Mouse (Mus musculus) stomach, postnatal 0 days (tissue): ENCODE data around the gene Fignl2. TPM values are rescaled to one million over a fixed set of nuclear protein-coding genes. Genes with fewer than 3 reads are reported as not detected.

Source experiments
- ATAC-seq: fragments of 200-750 bp; cut with Nextera tagmentation; 2 replicates; pipeline ENCODE4 v1.8.0; 2017; ENCODE audit not compliant: low FRiP score, low TSS enrichment
- DNase-seq: peaks from one replicate; pipeline ENCODE4 v3.0.0-alpha.2; 2016; ENCODE audit warnings: low spot score
- H3K27ac ChIP-seq: fragments of 300-500 bp; sonication (generic); replicated peaks from 2 replicates; pipeline ENCODE4 v1.5.1; 2014; ENCODE audit warnings: mild to moderate bottlenecking, control low read depth
- H3K27me3 ChIP-seq: fragments of 300-500 bp; sonication (generic); 2 replicates; pipeline ENCODE4 v1.6.1; 2014; ENCODE audit warnings: low read length; ENCODE audit not compliant: control insufficient read depth, insufficient read depth
- H3K36me3 ChIP-seq: fragments of 300-500 bp; sonication (generic); 2 replicates; pipeline ENCODE4 v1.6.1; 2014; ENCODE audit warnings: low read length, mixed read lengths; ENCODE audit not compliant: control insufficient read depth, insufficient read depth
- H3K4me1 ChIP-seq: fragments of 300-500 bp; sonication (generic); replicated peaks from 2 replicates; pipeline ENCODE4 v1.6.1; 2014; ENCODE audit warnings: antibody characterized with exemption; ENCODE audit not compliant: control insufficient read depth, insufficient read depth
- H3K4me2 ChIP-seq: fragments of 300-500 bp; sonication (generic); replicated peaks from 2 replicates; pipeline ENCODE4 v1.6.1; 2014; ENCODE audit warnings: low read depth, mild to moderate bottlenecking, control low read depth, moderate library complexity
- H3K4me3 ChIP-seq: fragments of 300-500 bp; sonication (generic); 2 replicates; pipeline ENCODE4 v1.5.1; 2014; ENCODE audit warnings: low read depth, low read length, control low read depth
- H3K9ac ChIP-seq: fragments of 300-500 bp; sonication (generic); 2 replicates; pipeline ENCODE4 v1.6.1; 2014; ENCODE audit warnings: mild to moderate bottlenecking, low read length, control low read depth, mixed read lengths
- H3K9me3 ChIP-seq: fragments of 300-500 bp; sonication (generic); 2 replicates; pipeline ENCODE4 v1.6.1; 2016; ENCODE audit warnings: low read length; ENCODE audit not compliant: control insufficient read depth
- CTCF ChIP-seq: IDR thresholded peaks from 2 replicates; pipeline ENCODE4 v1.5.1; 2016; ENCODE audit warnings: antibody characterized with exemption, low read depth, mild to moderate bottlenecking, moderate library complexity
- EP300 ChIP-seq: optimal IDR thresholded peaks from 2 replicates; pipeline ENCODE3; 2016; ENCODE audit warnings: antibody characterized with exemption
- WGBS: fragments of 180-500 bp; shearing (Covaris S2); extraction: QIAGEN DNeasy Blood & Tissue Kit; methylation state at CpG from one replicate; pipeline ENCODE4 v1.1.7; 2014; 5-methylcytosine and 5-hydroxymethylcytosine counted together
- polyA plus RNA-seq: library from polyadenylated mRNA; unstranded; fragments of >200 nt; fragmentation: Nextera tagmentation; extraction: Ambion mirVana; gene quantifications from 2 replicates; pipeline ENCODE4 v1.2.1, GENCODE M21; 2015

The Fignl2 gene
- polyA plus RNA-seq, 1 experiment from 2014 or later, result 0.19 TPM

DNA sequence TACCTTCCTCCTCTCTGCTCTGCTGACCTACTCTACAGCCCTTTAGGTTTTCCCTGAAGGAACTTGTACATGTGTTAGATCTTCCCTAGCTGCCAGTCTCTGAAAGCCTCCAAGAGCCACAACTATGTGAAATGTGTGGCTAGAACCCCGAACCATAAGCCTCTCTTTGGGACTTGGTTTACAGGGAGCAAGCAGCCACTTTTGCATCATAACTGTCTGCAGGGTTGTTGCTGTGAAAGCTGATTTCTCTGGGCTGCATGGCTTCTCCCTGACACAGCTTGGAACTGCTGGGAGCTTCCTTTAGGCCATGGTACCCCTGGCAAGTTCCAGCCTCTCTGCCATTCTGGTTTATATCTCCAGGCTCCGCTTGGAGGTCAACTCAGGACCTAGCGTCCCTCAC, 75.9 kb downstream of the Fignl2 start:
- ATAC-seq, result no peak
- 89% methylated on average over 3 of the region's 3 CpGs for WGBS
- no peaks in the 10 kb centered on the region for H3K4me1 ChIP-seq

DNA sequence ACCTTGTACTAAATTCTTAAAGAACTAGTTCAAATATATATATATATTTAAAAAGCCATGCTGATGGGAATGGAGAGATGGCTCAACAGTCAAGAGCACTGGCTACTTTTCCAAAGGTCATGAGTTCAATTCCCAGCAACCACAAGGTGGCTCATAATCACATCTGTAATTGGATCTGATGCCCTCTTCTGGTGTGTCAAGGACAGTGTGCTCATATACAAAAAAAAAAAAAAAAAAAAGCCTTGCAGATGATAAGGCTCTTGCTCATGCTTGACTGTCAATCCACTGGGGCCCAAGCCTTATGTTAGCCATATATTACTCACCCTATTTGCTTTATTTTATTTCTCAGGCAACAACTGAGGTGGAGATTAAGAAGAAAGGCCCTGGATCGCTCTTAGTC, 76.7 kb downstream of the Fignl2 start:
- H3K4me1 ChIP-seq, result no peaks in the 10 kb centered on the region
- TF ChIP-seq CTCF (0 out of 2 replicates have a peak, but pooled peaks have one; percentile 13), EP300 (no peak)
- H3K9ac ChIP-seq, result no peak overlapping the region
- 66% methylated on average over 1 of the region's 1 CpGs for WGBS
- no peaks in the 10 kb centered on the region for H3K36me3 ChIP-seq
- H3K9me3 ChIP-seq, result no peaks in the 10 kb centered on the region
- no peak overlapping the region for H3K4me3 ChIP-seq
- ATAC-seq, result peak; percentile 70
- no peak for DNase-seq
- H3K4me2 ChIP-seq, result no peak overlapping the region
- H3K27me3 ChIP-seq, result no peaks in the 10 kb centered on the region
- no peak overlapping the region for H3K27ac ChIP-seq

More for the DNA sequence above, 75.9 kb downstream of the Fignl2 start:
- Histone ChIP-seq H3K36me3 (no peaks in the 10 kb centered on the region), H3K4me2 (no peak overlapping the region), H3K9me3 (no peaks in the 10 kb centered on the region), H3K4me3 (no peak overlapping the region), H3K9ac (no peak overlapping the region), H3K27me3 (no peaks in the 10 kb centered on the region), H3K27ac (no peak overlapping the region)
- no peak for TF ChIP-seq EP300
- no peak for TF ChIP-seq CTCF
- no peak for DNase-seq

Other genes with a start within 250 kb of the Fignl2 start
- 0.40 and 0.61 TPM in 2 replicates for gene Scn8a, start 208.7 kb downstream of the Fignl2 start, polyA plus RNA-seq
- not detected in 2 replicates for gene Gm47841, start 31.2 kb downstream of the Fignl2 start, polyA plus RNA-seq
- not detected in 2 replicates for gene Ankrd33, start 37.2 kb upstream of the Fignl2 start, polyA plus RNA-seq
- 13.5 and 15.2 TPM in 2 replicates for gene Acvrl1, start 50.0 kb upstream of the Fignl2 start, polyA plus RNA-seq
- gene Acvr1b, start 95.5 kb upstream of the Fignl2 start, polyA plus RNA-seq, result 6.9 and 8.1 TPM in 2 replicates
- 2.0 TPM in 2 replicates for gene Grasp, start 145.6 kb upstream of the Fignl2 start, polyA plus RNA-seq
- gene Nr4a1, start 175.7 kb upstream of the Fignl2 start, polyA plus RNA-seq, result 9.4 and 17.1 TPM in 2 replicates
- 49.3 and 50.4 TPM in 2 replicates for gene Atg101, start 205.7 kb upstream of the Fignl2 start, polyA plus RNA-seq
- gene 6030408B16Rik, start 214.6 kb upstream of the Fignl2 start, polyA plus RNA-seq, result 2.4 TPM in 2 replicates